Mouse (Mus musculus) kidney, adult 2 months (tissue): ENCODE data around the gene Ctsd. TPM values are rescaled to one million over a fixed set of nuclear protein-coding genes. Genes with fewer than 3 reads are reported as not detected.

Experiments
- DNase-seq: peaks from one replicate; pipeline ENCODE4 v3.0.0; 2021
- H3K27ac ChIP-seq: fragments of 200-500 bp; 2 replicates; pipeline ENCODE4 v1.5.1; 2012; ENCODE audit warnings: low read depth, low read length, control low read depth, inconsistent platforms; ENCODE audit not compliant: insufficient read depth
- H3K27me3 ChIP-seq: fragments of 200-500 bp; replicated peaks from 2 replicates; pipeline ENCODE4 v1.6.1; 2012; ENCODE audit warnings: mild to moderate bottlenecking, moderate library complexity, low read length, inconsistent platforms; ENCODE audit not compliant: control insufficient read depth, insufficient read depth
- H3K36me3 ChIP-seq: fragments of 200-500 bp; 2 replicates; pipeline ENCODE4 v1.6.1; 2012; ENCODE audit warnings: mild to moderate bottlenecking, moderate library complexity, low read length, inconsistent platforms; ENCODE audit not compliant: control insufficient read depth, insufficient read depth
- H3K4me1 ChIP-seq: fragments of 200-500 bp; 2 replicates; pipeline ENCODE4 v1.6.1; 2011; ENCODE audit warnings: low read length; ENCODE audit not compliant: control insufficient read depth, insufficient read depth
- H3K4me3 ChIP-seq: fragments of 200-500 bp; 2 replicates; pipeline ENCODE4 v1.5.1; 2011; ENCODE audit warnings: mild to moderate bottlenecking, low read depth, low read length, control low read depth; ENCODE audit not compliant: insufficient read depth
- CTCF ChIP-seq: fragments of 200-500 bp; conservative IDR thresholded peaks from 2 replicates; pipeline ENCODE4 v1.5.1; 2011; ENCODE audit warnings: low read depth, mild to moderate bottlenecking, control low read depth, low read length, moderate library complexity, mixed read lengths; ENCODE audit not compliant: insufficient read depth, insufficient read length
- POLR2A ChIP-seq: fragments of 200-500 bp; IDR thresholded peaks from one replicate; pipeline ENCODE4 v1.6.1; 2011; ENCODE audit warnings: low read depth, low read length, control low read depth
- WGBS: fragments of 180-500 bp; shearing (Covaris S2); methylation state at CpG from one replicate; pipeline ENCODE4 v1.1.7; 2018; 5-methylcytosine and 5-hydroxymethylcytosine counted together
- polyA plus RNA-seq: library from polyadenylated mRNA; depleted of rRNA; stranded (reverse); fragments of >200 nt; gene quantifications from 2 replicates; pipeline ENCODE4 v1.2.3, GENCODE M21; 2012

Gene Ctsd
- polyA plus RNA-seq, 1 experiment, result 830 TPM

GRCm38 (mm10) chr7:142369820-142370219, 18.0 kb downstream of the Ctsd start:
- peak; percentile 57 for DNase-seq
- no peaks in the 10 kb centered on the region for H3K27me3 ChIP-seq
- H3K27ac ChIP-seq, result 0 out of 2 replicates have a peak overlapping the region, but pooled peaks have one; percentile 18
- H3K4me3 ChIP-seq, result peak overlapping the region; percentile 2; the same call in 1 of the 2 replicates
- WGBS, result 72% methylated on average over 6 of the region's 6 CpGs
- H3K4me1 ChIP-seq, result 0 out of 2 replicates have a peak, but pooled peaks cover 9% of the 10 kb centered on the region
- H3K36me3 ChIP-seq, result no peaks in the 10 kb centered on the region
- TF ChIP-seq CTCF (no peak), POLR2A (no peak)

DNA sequence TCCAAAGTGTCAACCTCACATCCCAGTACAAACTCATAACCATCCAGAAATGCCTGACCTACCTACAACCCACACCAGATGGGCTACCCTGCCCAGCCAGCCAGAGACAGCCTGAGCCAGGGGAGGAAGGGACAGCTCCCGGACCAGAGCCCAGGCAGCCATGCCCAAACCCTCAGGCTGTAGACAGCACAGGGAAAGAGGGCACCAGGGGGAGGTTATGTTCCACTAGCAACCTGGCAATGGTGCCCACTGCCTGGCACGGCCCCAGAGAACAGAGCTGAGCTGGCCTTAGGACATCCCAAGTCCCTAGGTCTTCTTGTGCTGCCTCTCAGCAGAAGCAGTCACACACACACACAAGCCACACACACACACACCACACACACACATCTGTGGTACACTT, 19.0 kb downstream of the Ctsd start:
- DNase-seq, result no peak
- 59% methylated on average over 2 of the region's 2 CpGs for WGBS
- TF ChIP-seq CTCF (no peak), POLR2A (no peak)
- H3K4me1 ChIP-seq, result 0 out of 2 replicates have a peak, but pooled peaks cover 5% of the 10 kb centered on the region
- H3K27me3 ChIP-seq, result no peaks in the 10 kb centered on the region
- no peaks in the 10 kb centered on the region for H3K36me3 ChIP-seq
- no peak overlapping the region for H3K4me3 ChIP-seq
- H3K27ac ChIP-seq, result no peak overlapping the region

- no peak for DNase-seq
- Histone ChIP-seq H3K27me3 (no peaks in the 10 kb centered on the region), H3K36me3 (no peaks in the 10 kb centered on the region), H3K27ac (no peak overlapping the region), H3K4me1 (no peaks in the 10 kb centered on the region), H3K4me3 (no peak overlapping the region)
- no peak for TF ChIP-seq CTCF
- WGBS, result 61% methylated on average over 4 of the region's 4 CpGs
Measured at GRCm38 (mm10) chr7:142363107-142363506, 24.7 kb downstream of the Ctsd start.

DNA sequence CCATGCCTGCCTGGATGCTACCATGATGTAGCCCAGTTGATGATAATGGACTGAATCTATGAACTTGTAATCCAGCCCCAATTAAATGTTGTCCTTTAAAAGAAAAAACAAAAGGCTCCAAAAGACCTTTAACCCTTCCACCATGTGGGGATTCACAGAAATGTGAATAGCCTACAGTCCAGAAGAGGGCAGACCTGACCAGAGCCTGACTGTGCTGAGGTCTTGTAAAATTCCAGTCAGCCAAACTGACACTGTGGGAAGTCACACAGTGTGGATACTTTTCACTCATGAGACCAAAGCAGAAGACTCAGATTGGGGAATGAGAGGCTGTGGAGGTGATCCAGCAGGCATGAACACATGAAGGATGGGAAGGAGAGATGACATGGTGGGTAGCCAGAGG, 27.1 kb downstream of the Ctsd start:
- DNase-seq, result peak; percentile 22
- no peak overlapping the region for H3K27ac ChIP-seq
- TF ChIP-seq POLR2A (no peak), CTCF (peak; percentile 53)
- H3K4me3 ChIP-seq, result no peak overlapping the region
- H3K36me3 ChIP-seq, result no peaks in the 10 kb centered on the region
- H3K27me3 ChIP-seq, result no peaks in the 10 kb centered on the region
- no peaks in the 10 kb centered on the region for H3K4me1 ChIP-seq

- DNase-seq, result no peak
- H3K27ac ChIP-seq, result no peak overlapping the region
- no peak for TF ChIP-seq POLR2A
- TF ChIP-seq CTCF, result no peak
Measured at GRCm38 (mm10) chr7:142359129-142359528, 28.7 kb downstream of the Ctsd start.

DNA sequence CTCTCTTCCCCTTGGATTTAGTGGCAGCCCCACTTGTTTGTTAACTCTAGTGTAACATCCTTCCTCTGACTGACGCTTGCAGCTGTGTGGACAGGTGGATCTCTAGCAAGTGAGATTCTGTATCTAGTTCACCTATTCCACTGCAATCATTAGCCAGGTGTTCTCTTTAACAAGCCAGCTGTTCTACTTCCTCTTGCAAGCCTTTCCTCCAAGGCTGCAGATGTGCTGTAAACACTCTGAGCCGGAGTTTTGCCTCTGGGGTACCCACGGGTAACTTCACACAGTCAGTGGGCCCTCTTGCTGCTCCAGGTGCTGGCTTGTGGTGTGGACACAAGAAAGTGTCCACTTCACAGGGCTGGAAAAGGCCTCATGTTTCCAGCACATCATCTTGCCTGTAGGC, 30.3 kb downstream of the Ctsd start:
- TF ChIP-seq CTCF (no peak), POLR2A (no peak)
- no peak for DNase-seq
- Histone ChIP-seq H3K27ac (no peak overlapping the region), H3K4me1 (no peaks in the 10 kb centered on the region), H3K27me3 (no peaks in the 10 kb centered on the region), H3K36me3 (no peaks in the 10 kb centered on the region), H3K4me3 (no peak overlapping the region)
- 75% methylated on average over 3 of the region's 3 CpGs for WGBS

More at GRCm38 (mm10) chr7:142359129-142359528, 28.7 kb downstream of the Ctsd start:
- H3K27me3 ChIP-seq, result no peaks in the 10 kb centered on the region
- H3K4me1 ChIP-seq, result no peaks in the 10 kb centered on the region
- no peak overlapping the region for H3K4me3 ChIP-seq
- no peaks in the 10 kb centered on the region for H3K36me3 ChIP-seq
- WGBS, result 72% methylated on average over 8 of the region's 8 CpGs

DNA sequence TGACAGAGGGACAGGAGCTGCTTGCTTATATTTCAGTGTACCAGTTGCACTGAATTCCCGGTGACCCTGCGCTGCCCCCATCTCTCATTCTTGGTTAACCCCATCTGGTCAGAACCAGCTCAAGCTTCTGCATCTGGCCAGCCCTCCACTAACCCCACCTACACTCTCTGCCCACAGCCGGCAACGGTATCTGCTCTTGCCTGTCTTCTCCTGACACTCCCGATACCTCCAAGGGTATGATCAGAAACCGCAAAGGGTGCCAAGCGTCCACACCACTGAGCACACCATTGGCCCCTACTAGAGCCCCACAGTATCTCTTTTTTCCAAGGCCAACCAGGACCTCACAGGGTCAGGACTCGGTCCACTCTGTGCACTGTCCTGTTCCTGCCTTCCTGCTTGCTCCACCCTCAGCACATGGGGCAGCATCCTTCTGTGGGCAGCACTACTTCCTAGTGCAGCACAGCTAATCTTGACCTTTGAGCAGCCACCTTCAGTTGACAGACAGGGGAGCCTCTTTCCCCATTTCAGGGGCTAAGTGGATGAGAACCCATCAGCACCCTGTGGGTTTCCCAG, 33.1 kb downstream of the Ctsd start:
- DNase-seq, result no peak
- Histone ChIP-seq H3K36me3 (no peaks in the 10 kb centered on the region), H3K27ac (no peak overlapping the region), H3K4me3 (no peak overlapping the region), H3K4me1 (no peaks in the 10 kb centered on the region), H3K27me3 (no peaks in the 10 kb centered on the region)
- no peak for TF ChIP-seq POLR2A
- no peak for TF ChIP-seq CTCF
- whole genome bisulfite sequencing, result 55% methylated on average over 8 of the region's 8 CpGs
